Mouse (Mus musculus) ES-Bruce4 (cell line): ENCODE measurements around the gene Plxnb1. TPM values are rescaled to one million over a fixed set of nuclear protein-coding genes. Genes with fewer than 3 reads are reported as not detected.

Experiments
- H3K27ac ChIP-seq: 2 replicates; pipeline ENCODE4 v1.5.1; 2012; ENCODE audit warnings: low read length, inconsistent platforms; ENCODE audit not compliant: insufficient read depth
- H3K27me3 ChIP-seq: 2 replicates; pipeline ENCODE4 v1.6.1; 2012; ENCODE audit warnings: mild to moderate bottlenecking, low read length, inconsistent platforms; ENCODE audit not compliant: control insufficient read depth, poor library complexity, insufficient read depth, severe bottlenecking
- H3K36me3 ChIP-seq: 2 replicates; pipeline ENCODE4 v1.6.1; 2012; ENCODE audit warnings: inconsistent platforms, mild to moderate bottlenecking, low read length, moderate library complexity; ENCODE audit not compliant: control insufficient read depth, poor library complexity, insufficient read depth, severe bottlenecking
- H3K4me1 ChIP-seq: one replicate; pipeline ENCODE4 v1.8.1; 2011; ENCODE audit warnings: low read length; ENCODE audit not compliant: control insufficient read depth, insufficient read depth
- H3K4me3 ChIP-seq: 2 replicates; pipeline ENCODE4 v1.5.1; 2011; ENCODE audit warnings: low read depth, mild to moderate bottlenecking, low read length
- H3K9ac ChIP-seq: 2 replicates; pipeline ENCODE4 v1.6.1; 2012; ENCODE audit warnings: low read depth, mild to moderate bottlenecking, inconsistent platforms; ENCODE audit not compliant: poor library complexity, severe bottlenecking
- H3K9me3 ChIP-seq: replicated peaks from 2 replicates; pipeline ENCODE4 v1.6.1; 2012; ENCODE audit warnings: mild to moderate bottlenecking, low read length, inconsistent platforms; ENCODE audit not compliant: control insufficient read depth, poor library complexity, insufficient read depth, severe bottlenecking
- CTCF ChIP-seq: IDR thresholded peaks from one replicate; pipeline ENCODE4 v1.8.1; 2011; ENCODE audit warnings: low read depth, low read length
- EP300 ChIP-seq: IDR thresholded peaks from 2 replicates; pipeline ENCODE4 v1.6.1; 2011; ENCODE audit warnings: low read depth, low read length; ENCODE audit not compliant: insufficient read depth
- POLR2A ChIP-seq: IDR thresholded peaks from one replicate; pipeline ENCODE4 v1.8.1; 2011; ENCODE audit warnings: low read length; ENCODE audit not compliant: insufficient read depth
- polyA plus RNA-seq: library from polyadenylated mRNA; stranded (reverse); fragments of >200 nt; gene quantifications from 2 replicates; pipeline ENCODE4 v1.2.4, GENCODE M21; 2011; ENCODE audit warnings: low read depth; ENCODE audit not compliant: missing spikeins, insufficient read depth, insufficient read length

Plxnb1 gene
- polyA plus RNA-seq, 1 experiment, result 16.1 TPM

DNA sequence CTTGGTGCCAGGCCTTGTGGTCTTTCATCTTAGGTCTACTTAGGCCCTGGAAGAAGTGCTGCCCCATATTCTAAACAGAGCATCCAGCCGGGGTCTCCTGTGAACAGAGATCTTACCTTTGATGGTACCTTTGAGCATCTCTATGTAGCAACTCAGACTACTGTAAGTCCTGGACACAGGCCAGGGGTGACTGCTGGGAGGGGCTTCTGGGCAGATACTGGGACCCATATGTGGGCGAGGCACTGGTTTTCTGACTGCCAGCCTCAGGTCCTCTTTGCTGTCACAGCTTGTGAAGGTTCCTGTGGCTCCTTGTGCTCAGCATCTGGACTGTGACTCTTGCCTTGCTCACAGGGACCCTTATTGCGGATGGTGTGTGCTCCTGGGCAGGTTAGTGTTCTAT, 7.4 kb downstream of the Plxnb1 start:
- Histone ChIP-seq H3K27ac (no peak overlapping the region), H3K36me3 (no peaks in the 10 kb centered on the region), H3K4me1 (no peaks in the 10 kb centered on the region), H3K27me3 (no peaks in the 10 kb centered on the region), H3K9ac (no peak overlapping the region), H3K9me3 (no peaks in the 10 kb centered on the region), H3K4me3 (no peak overlapping the region)
- no peak for TF ChIP-seq CTCF
- TF ChIP-seq POLR2A, result no peak
- TF ChIP-seq EP300, result no peak

- H3K9me3 ChIP-seq, result no peaks in the 10 kb centered on the region
- H3K27me3 ChIP-seq, result no peaks in the 10 kb centered on the region
- no peak overlapping the region for H3K9ac ChIP-seq
- no peak overlapping the region for H3K27ac ChIP-seq
- no peak overlapping the region for H3K4me3 ChIP-seq
- TF ChIP-seq EP300 (no peak), POLR2A (no peak), CTCF (no peak)
- no peaks in the 10 kb centered on the region for H3K4me1 ChIP-seq
- H3K36me3 ChIP-seq, result no peaks in the 10 kb centered on the region
Measured at GRCm38 (mm10) chr9:109103250-109103649, 8.1 kb downstream of the Plxnb1 start.

GRCm38 (mm10) chr9:109104083-109104482, 8.9 kb downstream of the Plxnb1 start:
- no peak overlapping the region for H3K9ac ChIP-seq
- no peaks in the 10 kb centered on the region for H3K36me3 ChIP-seq
- no peaks in the 10 kb centered on the region for H3K4me1 ChIP-seq
- H3K9me3 ChIP-seq, result no peaks in the 10 kb centered on the region
- TF ChIP-seq POLR2A, result no peak
- no peak for TF ChIP-seq EP300
- no peak for TF ChIP-seq CTCF
- no peaks in the 10 kb centered on the region for H3K27me3 ChIP-seq
- H3K4me3 ChIP-seq, result no peak overlapping the region
- H3K27ac ChIP-seq, result no peak overlapping the region

GRCm38 (mm10) chr9:109105011-109105410, 9.8 kb downstream of the Plxnb1 start:
- TF ChIP-seq EP300, result no peak
- no peak for TF ChIP-seq CTCF
- no peak for TF ChIP-seq POLR2A
- Histone ChIP-seq H3K9ac (no peak overlapping the region), H3K27me3 (no peaks in the 10 kb centered on the region), H3K4me3 (no peak overlapping the region), H3K4me1 (no peaks in the 10 kb centered on the region), H3K27ac (no peak overlapping the region), H3K9me3 (peaks cover 6% of the 10 kb centered on the region; the same call in 1 of the 2 replicates), H3K36me3 (0 out of 2 replicates have a peak, but pooled peaks cover 3% of the 10 kb centered on the region)

GRCm38 (mm10) chr9:109105648-109106047, 10.5 kb downstream of the Plxnb1 start:
- TF ChIP-seq EP300 (no peak), CTCF (no peak), POLR2A (no peak)
- Histone ChIP-seq H3K36me3 (0 out of 2 replicates have a peak, but pooled peaks cover 3% of the 10 kb centered on the region), H3K27ac (no peak overlapping the region), H3K9me3 (peaks cover 6% of the 10 kb centered on the region; the same call in 1 of the 2 replicates), H3K27me3 (no peaks in the 10 kb centered on the region), H3K4me1 (no peaks in the 10 kb centered on the region), H3K9ac (no peak overlapping the region), H3K4me3 (no peak overlapping the region)

GRCm38 (mm10) chr9:109107341-109107740, 12.2 kb downstream of the Plxnb1 start:
- Histone ChIP-seq H3K9me3 (peaks cover 6% of the 10 kb centered on the region; the same call in 1 of the 2 replicates), H3K9ac (no peak overlapping the region), H3K4me3 (no peak overlapping the region), H3K4me1 (no peaks in the 10 kb centered on the region), H3K36me3 (0 out of 2 replicates have a peak, but pooled peaks cover 3% of the 10 kb centered on the region), H3K27me3 (no peaks in the 10 kb centered on the region), H3K27ac (no peak overlapping the region)
- TF ChIP-seq POLR2A (no peak), EP300 (no peak), CTCF (no peak)
